Mouse (Mus musculus): Measurements from ENCODE around the gene Tomm20.

- TF ChIP-seq CTCF (IDR thresholded peaks at IDR 0.05; ENCODE audit: low read depth, low read length), result no peak
- TF ChIP-seq POLR2A (IDR thresholded peaks at IDR 0.05; ENCODE audit: insufficient read depth, low read length), result no peak
- TF ChIP-seq EP300 (IDR thresholded peaks at IDR 0.05; ENCODE audit: insufficient read depth, low read depth, low read length), result no peak
These were observed 10.3 kb downstream of the Tomm20 start for GRCm38 (mm10) chr8:126935387-126935786.

Data from ES-Bruce4 (cell line).